Mouse (Mus musculus): ENCODE measurements around the gene Sec14l2. TPM values are rescaled to one million over a fixed set of nuclear protein-coding genes. Genes with fewer than 3 reads are reported as not detected.
"Not testable (repeated sequence)": the region's sequence is repeated elsewhere in the genome, so short reads cannot be mapped to it uniquely, and the experiment has no call there.

The Sec14l2 gene
- polyA plus RNA-seq, 1 experiment from 2014 or later = 2.0 TPM

DNA sequence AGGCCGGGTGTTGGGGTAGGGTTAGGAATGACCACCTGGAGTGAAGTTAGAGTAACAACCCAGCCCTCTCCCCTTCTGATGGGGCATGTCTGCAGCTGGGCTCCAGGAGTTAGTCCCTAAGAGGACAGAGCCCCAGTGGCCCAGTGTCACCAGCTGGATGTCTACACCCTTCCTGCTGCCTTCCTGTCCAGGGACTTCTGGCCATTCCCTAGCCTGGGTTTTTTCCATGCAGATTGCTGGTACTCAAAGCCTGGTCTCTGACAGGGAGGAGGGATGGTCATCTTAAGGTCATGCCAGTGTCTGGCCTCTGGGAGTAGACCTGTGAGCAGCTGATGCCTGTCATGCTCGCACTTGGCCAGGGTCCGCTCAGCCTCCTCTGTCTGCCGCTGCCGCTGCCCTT lies 24.9 kb upstream of the Sec14l2 start:
- H3K4me2 ChIP-seq = no peak overlapping the region
- peaks cover 77% of the 10 kb centered on the region for H3K36me3 ChIP-seq
- no peaks in the 10 kb centered on the region for H3K27me3 ChIP-seq
- no peak for ATAC-seq (ENCODE audit: insufficient number of reproducible peaks, low FRiP score, low TSS enrichment, low read depth)
- H3K9me3 ChIP-seq = no peaks in the 10 kb centered on the region
- no peak overlapping the region for H3K9ac ChIP-seq
- H3K4me3 ChIP-seq = no peak overlapping the region
- WGBS = 75% methylated on average over 5 of the region's 5 CpGs
- no peak overlapping the region for H3K27ac ChIP-seq
- H3K4me1 ChIP-seq = no peaks in the 10 kb centered on the region

DNA sequence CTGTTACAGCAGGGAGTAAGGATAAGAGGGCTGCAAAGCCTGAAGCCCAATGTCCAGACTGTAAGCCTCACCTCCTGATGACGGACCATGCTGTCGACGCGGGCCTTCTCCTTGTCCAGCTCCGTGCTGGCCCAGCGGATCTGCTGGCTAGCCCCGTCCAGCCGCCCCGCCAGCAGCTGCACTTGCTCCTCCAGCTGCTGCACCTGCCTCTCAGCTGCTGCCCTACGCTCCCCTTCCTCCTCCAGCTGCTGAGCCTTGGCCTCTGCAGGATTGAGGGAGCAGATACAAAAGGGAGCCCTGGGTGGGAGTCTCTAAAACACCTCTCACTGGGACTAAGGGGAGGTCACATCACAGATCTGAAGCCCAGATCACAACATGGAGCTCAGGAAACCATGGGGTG lies 23.9 kb upstream of the Sec14l2 start:
- Histone ChIP-seq H3K9me3 (no peaks in the 10 kb centered on the region), H3K9ac (no peak overlapping the region), H3K27me3 (no peaks in the 10 kb centered on the region), H3K27ac (no peak overlapping the region), H3K4me2 (no peak overlapping the region), H3K4me1 (no peaks in the 10 kb centered on the region), H3K36me3 (peaks cover 85% of the 10 kb centered on the region), H3K4me3 (no peak overlapping the region)
- 85% methylated on average over 7 of the region's 10 CpGs for WGBS
- no peak for ATAC-seq (ENCODE audit: insufficient number of reproducible peaks, low FRiP score, low TSS enrichment, low read depth)

DNA sequence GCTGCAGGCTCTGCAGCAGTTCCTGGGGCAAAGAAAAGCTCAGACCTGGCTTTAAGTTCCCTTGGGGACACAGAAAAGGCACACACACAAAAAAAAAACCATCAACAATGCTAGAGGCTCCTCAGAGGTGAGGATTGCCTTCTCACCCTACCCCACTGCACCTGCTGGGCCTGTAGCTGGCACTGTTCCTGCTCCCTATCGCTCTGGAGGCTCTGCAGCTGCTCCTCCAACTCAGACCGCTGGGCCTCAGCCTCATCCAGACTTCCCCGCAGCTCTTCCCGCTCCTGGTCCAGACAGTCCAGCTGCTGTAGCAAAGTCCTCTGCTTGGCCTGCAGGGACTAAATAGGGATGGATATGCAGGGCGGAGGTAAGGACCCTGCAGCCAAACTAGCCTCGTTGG lies 23.2 kb upstream of the Sec14l2 start:
- Histone ChIP-seq H3K9ac (no peak overlapping the region), H3K36me3 (peaks cover 85% of the 10 kb centered on the region), H3K27me3 (no peaks in the 10 kb centered on the region), H3K4me1 (no peaks in the 10 kb centered on the region), H3K4me3 (no peak overlapping the region), H3K27ac (no peak overlapping the region), H3K4me2 (no peak overlapping the region), H3K9me3 (no peaks in the 10 kb centered on the region)
- 69% methylated on average over 6 of the region's 6 CpGs for WGBS
- no peak for ATAC-seq (ENCODE audit: insufficient number of reproducible peaks, low FRiP score, low TSS enrichment, low read depth)

DNA sequence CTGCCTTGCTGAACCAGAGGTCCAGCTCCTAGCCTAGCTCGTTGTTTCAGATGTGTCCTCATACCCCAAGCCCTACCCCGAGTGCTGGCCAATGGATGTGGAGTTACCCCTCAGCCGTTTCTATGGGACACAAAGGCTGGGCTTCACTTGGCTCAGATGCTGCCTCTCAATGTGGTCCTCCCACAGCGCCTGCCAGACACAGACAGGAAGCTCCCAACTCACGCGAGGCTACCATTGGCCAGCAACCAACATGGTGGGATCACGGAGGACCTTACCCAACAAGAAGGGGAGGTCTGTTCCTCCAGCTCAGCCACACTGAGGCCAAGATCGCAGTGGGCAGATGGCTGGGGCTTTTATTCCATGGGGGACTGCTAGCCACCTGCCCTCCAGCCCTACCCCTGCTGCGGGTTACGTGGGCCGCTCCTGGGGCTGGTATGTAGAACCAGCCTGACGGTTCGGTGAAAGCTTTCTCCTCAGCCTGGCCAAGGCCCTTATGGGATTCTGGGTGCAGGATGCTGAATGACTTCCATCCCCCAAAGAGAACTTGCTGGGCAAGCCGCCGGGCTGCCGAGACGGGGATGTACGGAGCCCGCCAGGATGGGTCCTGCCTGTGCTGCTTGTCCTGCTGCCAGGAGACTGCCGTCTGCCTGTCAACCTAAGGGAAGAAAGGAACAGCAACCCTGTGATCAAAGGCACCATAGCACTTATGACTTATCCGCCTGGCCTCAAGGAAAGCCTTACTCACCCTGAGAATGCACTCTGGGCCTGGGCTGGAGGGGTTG lies 20.3 kb upstream of the Sec14l2 start:
- H3K27ac ChIP-seq = no peak overlapping the region
- no peaks in the 10 kb centered on the region for H3K9me3 ChIP-seq
- H3K4me3 ChIP-seq = no peak overlapping the region
- ATAC-seq (ENCODE audit: insufficient number of reproducible peaks, low FRiP score, low TSS enrichment, low read depth) = no peak
- WGBS = 88% methylated on average over 21 of the region's 21 CpGs
- peaks cover 95% of the 10 kb centered on the region for H3K36me3 ChIP-seq
- no peaks in the 10 kb centered on the region for H3K4me1 ChIP-seq
- no peaks in the 10 kb centered on the region for H3K27me3 ChIP-seq
- 0 out of 2 replicates have a peak overlapping the region, but pooled peaks have one; percentile 11 for H3K9ac ChIP-seq
- H3K4me2 ChIP-seq = no peak overlapping the region

DNA sequence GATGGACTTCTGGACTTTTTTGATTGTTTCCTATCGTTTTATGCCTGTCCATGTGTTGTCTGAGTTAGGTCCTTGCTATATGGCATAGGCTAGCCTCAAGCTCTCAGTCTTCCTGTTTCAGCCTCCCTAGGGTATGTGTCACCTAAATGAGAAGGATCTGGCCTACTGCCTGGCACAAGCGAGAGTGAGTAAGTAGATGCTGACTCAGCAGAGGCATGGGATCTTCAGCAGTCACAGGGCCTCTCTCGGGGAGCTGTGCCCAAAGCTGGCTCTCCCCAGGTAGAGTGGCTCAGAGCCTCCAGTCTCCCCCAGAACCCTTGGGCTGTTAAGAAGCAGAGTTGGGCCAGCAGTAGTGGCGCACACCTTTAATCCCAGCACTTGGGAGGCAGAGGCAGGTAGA lies 19.1 kb upstream of the Sec14l2 start:
- Histone ChIP-seq H3K4me1 (no peaks in the 10 kb centered on the region), H3K36me3 (peaks cover 95% of the 10 kb centered on the region), H3K4me3 (no peak overlapping the region), H3K9ac (no peak overlapping the region), H3K27ac (no peak overlapping the region), H3K4me2 (no peak overlapping the region), H3K9me3 (no peaks in the 10 kb centered on the region), H3K27me3 (no peaks in the 10 kb centered on the region)
- no peak for ATAC-seq (ENCODE audit: insufficient number of reproducible peaks, low FRiP score, low TSS enrichment, low read depth)
- WGBS = 86% methylated on average over 4 of the region's 4 CpGs

DNA sequence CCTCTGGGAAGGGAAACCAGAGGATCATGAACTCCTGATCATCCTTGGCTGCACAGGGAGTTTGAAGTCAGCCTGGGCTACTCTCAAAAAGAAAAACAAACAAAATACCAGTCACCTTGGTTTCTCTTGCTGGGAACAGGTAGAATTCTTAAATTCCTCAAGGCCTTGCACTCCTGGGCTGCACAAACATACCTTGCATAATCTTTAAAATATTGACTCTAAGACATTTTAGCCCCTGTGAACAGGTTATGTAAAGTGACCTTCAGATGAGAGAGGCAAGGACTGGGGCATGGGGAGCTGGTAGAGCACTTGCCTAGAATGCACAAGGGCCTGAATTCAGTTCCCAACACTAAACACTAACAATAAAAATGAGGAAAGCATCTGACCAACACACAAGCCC lies 18.3 kb upstream of the Sec14l2 start:
- Histone ChIP-seq H3K36me3 (peaks cover 91% of the 10 kb centered on the region), H3K27me3 (no peaks in the 10 kb centered on the region), H3K9ac (no peak overlapping the region), H3K9me3 (no peaks in the 10 kb centered on the region), H3K4me3 (no peak overlapping the region), H3K4me2 (no peak overlapping the region), H3K4me1 (peaks cover 8% of the 10 kb centered on the region), H3K27ac (no peak overlapping the region)
- no peak for ATAC-seq (ENCODE audit: insufficient number of reproducible peaks, low FRiP score, low TSS enrichment, low read depth)

DNA sequence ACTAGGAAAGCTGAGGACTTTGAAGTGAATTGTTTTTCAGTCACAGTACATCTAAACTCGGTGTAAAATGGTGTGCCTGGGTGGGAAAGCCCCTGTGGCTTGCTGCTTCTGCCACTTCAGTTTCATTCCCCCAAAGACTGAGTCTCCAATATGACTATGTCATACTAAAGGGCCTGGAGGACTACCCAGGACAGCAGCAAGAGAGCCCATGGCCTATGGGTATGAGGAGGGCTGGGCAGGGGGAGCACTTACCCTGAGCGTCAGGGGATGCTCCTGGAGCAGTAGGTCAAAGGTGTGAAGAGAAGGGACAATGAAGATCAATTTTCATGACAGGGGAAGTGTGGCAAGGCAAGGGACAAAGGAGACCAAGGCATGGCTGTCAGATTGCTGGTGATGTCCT lies 15.7 kb upstream of the Sec14l2 start:
- WGBS = 69% methylated on average over 2 of the region's 2 CpGs
- H3K36me3 ChIP-seq = peaks cover 71% of the 10 kb centered on the region

DNA sequence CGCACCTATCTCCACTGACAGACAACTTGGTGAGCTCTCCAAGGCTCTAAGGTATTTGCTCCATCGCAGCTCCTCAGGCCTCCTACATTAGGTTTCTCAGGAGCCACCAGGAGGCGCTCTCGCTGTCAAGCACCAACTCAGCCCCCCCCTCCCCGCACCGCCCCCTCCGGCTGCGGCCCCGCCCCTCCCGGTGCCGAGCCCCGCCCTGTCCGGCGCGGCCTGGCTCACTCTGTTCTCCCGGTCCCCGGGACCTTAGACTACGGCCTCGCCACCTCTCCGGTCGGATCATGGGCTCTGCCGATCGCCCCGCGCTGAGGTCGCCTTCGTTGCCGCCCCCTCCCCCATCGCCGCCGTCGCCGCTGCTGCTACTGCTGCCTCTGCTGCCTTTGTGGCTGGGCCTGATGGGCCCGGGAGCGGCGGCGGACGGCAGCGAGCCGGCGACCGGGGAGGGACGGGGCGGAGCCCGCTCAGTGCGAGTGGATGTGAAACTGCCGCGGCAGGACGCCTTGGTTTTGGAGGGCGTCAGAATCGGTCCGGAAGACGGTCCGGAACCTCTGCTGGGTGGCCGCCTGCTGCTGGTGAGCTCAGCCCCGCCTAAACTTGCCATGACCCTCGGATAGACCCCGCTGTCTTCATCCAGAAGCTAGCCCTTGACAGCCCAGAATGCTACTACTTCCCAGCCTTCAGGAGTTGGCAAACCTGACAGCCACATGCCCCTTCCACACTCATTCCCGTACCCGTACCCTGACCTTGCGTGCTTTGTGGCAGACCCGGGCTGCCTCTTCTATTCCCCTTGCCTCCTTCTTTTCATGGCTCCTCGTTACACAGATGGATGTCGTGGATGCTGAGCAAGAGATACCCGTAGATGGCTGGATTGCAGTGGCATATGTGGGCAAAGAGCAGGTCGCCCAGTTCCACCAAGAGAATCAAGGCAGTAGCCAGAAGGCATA lies 12.0 kb upstream of the Sec14l2 start, which contains the start of gene Rnf215:
TSS of gene Rnf215 (plus strand) at position 217 of the 950 bp plus-strand sequence.
- Histone ChIP-seq H3K27me3 (no peaks in the 10 kb centered on the region), H3K4me3 (peak within 1 kb of the TSS; percentile 90), H3K27ac (peak within 1 kb of the TSS; percentile 82), H3K36me3 (peaks cover 34% of the 10 kb centered on the region), H3K9ac (peak within 1 kb of the TSS; percentile 99), H3K4me2 (peak within 1 kb of the TSS; percentile 74), H3K4me1 (peaks cover 20% of the 10 kb centered on the region), H3K9me3 (no peaks in the 10 kb centered on the region)
- peak; percentile 82 for ATAC-seq (ENCODE audit: insufficient number of reproducible peaks, low FRiP score, low TSS enrichment, low read depth)
- WGBS = 1% methylated on average over 63 of the region's 66 CpGs

More for the DNA sequence above, 15.7 kb upstream of the Sec14l2 start:
- Histone ChIP-seq H3K4me1 (peaks cover 20% of the 10 kb centered on the region), H3K27ac (no peak overlapping the region), H3K4me2 (no peak overlapping the region), H3K4me3 (no peak overlapping the region), H3K9me3 (no peaks in the 10 kb centered on the region), H3K27me3 (no peaks in the 10 kb centered on the region), H3K9ac (no peak overlapping the region)
- no peak for ATAC-seq (ENCODE audit: insufficient number of reproducible peaks, low FRiP score, low TSS enrichment, low read depth)

DNA sequence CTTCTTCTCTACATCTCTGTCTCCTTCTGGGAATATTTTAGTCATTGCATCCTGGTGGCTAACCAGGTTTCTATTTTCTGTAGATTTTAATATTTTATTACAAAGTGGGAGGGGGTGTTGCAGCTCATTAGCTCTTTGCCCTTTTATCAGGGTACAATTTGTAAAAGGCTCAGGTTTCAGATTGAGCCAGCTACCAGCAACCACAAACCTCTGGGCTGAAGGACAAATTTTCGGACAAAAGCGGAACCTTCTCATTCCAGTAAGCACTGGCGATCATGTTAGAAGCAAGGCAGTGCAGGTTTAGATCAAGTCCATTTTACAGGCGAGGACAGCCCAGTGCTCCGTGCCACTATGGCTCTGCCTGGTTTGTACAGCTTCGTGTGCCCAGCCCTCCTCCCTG lies 11.2 kb upstream of the Sec14l2 start:
- 49% methylated on average over 6 of the region's 6 CpGs for WGBS
- no peak overlapping the region for H3K27ac ChIP-seq
- no peak overlapping the region for H3K9ac ChIP-seq
- H3K27me3 ChIP-seq = no peaks in the 10 kb centered on the region
- H3K4me1 ChIP-seq = peaks cover 20% of the 10 kb centered on the region
- no peak for ATAC-seq (ENCODE audit: insufficient number of reproducible peaks, low FRiP score, low TSS enrichment, low read depth)
- H3K4me2 ChIP-seq = no peak overlapping the region
- peak overlapping the region; percentile 90; the same call in 1 of the 2 replicates for H3K4me3 ChIP-seq
- peaks cover 25% of the 10 kb centered on the region for H3K36me3 ChIP-seq
- no peaks in the 10 kb centered on the region for H3K9me3 ChIP-seq

DNA sequence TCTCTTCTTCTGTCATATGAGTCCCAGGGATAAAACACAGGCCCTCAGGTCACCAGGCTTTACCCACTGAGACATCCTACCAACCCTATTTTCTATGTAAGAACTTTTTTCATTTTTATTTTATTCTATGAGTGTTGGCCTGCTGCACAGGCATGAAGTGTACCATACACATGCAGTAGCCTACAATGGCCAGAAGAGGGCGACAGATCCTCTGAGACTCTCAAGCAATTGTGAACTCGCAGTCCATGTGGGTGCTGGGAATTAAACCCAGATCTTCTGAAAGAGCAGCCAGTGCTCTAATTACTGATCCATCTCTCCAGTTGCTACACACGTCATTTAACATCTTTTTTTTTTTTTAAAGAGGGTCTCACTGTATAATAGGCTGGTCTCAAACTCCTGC lies 10.2 kb upstream of the Sec14l2 start:
- Histone ChIP-seq H3K27me3 (no peaks in the 10 kb centered on the region), H3K9me3 (no peaks in the 10 kb centered on the region)
- WGBS = 56% methylated on average over 3 of the region's 3 CpGs

DNA sequence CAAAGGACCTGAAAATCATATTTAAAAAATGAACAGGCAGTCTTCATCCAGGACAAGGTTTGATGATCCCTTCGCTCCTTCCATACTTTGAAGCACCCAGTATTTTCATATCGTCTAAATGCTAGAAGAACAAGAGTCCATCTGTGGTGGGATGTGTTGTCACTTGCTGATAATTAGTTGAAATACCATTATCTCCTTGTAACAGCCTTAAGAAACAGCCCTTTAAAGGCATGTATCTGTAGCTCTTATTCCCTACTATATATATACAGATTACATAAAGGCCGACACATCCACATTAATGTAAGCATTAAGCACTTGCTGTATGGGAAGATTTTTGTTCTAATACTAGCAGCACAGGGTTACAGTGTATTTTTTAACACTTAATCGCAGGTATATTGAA lies 5.2 kb upstream of the Sec14l2 start:
- H3K4me2 ChIP-seq; ATAC-seq (ENCODE audit: insufficient number of reproducible peaks, low FRiP score, low TSS enrichment, low read depth); H3K4me3 ChIP-seq; H3K9me3 ChIP-seq; H3K9ac ChIP-seq; H3K27me3 ChIP-seq; H3K4me1 ChIP-seq; H3K36me3 ChIP-seq; H3K27ac ChIP-seq: not testable (repeated sequence)
- WGBS = 89% methylated on average over 4 of the region's 4 CpGs

More for the DNA sequence above, 10.2 kb upstream of the Sec14l2 start:
- Histone ChIP-seq H3K4me1 (peaks cover 20% of the 10 kb centered on the region), H3K4me2 (no peak overlapping the region), H3K36me3 (peaks cover 16% of the 10 kb centered on the region), H3K27ac (no peak overlapping the region), H3K4me3 (no peak overlapping the region), H3K9ac (no peak overlapping the region)
- ATAC-seq (ENCODE audit: insufficient number of reproducible peaks, low FRiP score, low TSS enrichment, low read depth) = no peak

DNA sequence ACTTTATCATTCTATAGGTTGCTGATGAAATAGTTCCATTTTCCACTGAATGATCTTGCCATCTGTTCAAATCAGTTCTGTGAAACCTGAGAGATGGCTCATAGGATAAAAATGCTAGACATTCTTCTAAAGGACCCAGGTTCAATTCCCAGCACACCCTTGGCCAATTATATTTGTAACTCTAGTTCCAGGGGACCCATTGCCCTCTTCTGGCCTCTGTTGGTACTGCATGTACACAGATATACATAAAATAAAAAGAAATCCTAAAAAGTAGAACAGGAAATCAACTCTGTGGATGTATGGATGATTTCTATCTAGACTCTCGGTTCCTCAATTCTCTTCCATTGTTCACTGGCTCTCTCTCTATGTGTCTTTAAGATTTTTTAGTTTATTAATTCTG lies 3.8 kb upstream of the Sec14l2 start:
- no peaks in the 10 kb centered on the region for H3K4me1 ChIP-seq
- H3K4me2 ChIP-seq = no peak overlapping the region
- H3K9me3 ChIP-seq = no peaks in the 10 kb centered on the region
- ATAC-seq (ENCODE audit: insufficient number of reproducible peaks, low FRiP score, low TSS enrichment, low read depth) = no peak
- no peaks in the 10 kb centered on the region for H3K27me3 ChIP-seq
- no peak overlapping the region for H3K4me3 ChIP-seq
- H3K36me3 ChIP-seq = no peaks in the 10 kb centered on the region
- H3K27ac ChIP-seq = no peak overlapping the region
- no peak overlapping the region for H3K9ac ChIP-seq
- 87% methylated on average over 1 of the region's 1 CpGs for WGBS
